Mouse (Mus musculus): ENCODE measurements around the gene Hhat. TPM values are rescaled to one million over a fixed set of nuclear protein-coding genes. Genes with fewer than 3 reads are reported as not detected.

Hhat gene
- polyA plus RNA-seq, 1 experiment, result 12.6 TPM

- H3K4me1 ChIP-seq (ENCODE audit: control insufficient read depth, insufficient read depth, low read length), result no peaks in the 10 kb centered on the region
- TF ChIP-seq CTCF (IDR thresholded peaks at IDR 0.05; ENCODE audit: borderline replicate concordance, insufficient read depth, low read length), result no peak
- no peak for TF ChIP-seq POLR2A (IDR thresholded peaks at IDR 0.05; ENCODE audit: low read depth, low read length)
Observed at GRCm38 (mm10) chr1:192621843-192622242, 149.2 kb downstream of the Hhat start.

DNA sequence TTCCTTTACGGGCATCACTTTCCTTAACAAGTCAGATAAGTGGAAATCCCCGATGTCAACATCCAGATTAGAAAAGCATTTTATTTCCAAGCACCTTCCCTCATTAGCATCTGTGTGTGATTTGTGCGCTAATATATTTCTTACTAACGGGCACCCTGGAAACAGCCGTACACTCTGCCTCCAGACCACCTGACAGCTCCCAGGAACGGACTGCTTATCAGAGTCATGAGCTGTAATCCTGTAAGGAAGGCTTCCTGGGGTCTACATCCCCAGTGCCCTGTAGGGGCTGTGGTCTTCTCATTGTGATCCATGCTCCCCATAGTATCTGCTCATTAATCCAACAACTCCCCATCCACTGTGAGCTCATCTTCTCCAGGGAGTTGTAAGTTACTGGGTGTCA is 157.8 kb downstream of the Hhat start:
- TF ChIP-seq POLR2A (IDR thresholded peaks at IDR 0.05; ENCODE audit: low read depth, low read length), result no peak
- no peak for TF ChIP-seq CTCF (IDR thresholded peaks at IDR 0.05; ENCODE audit: borderline replicate concordance, insufficient read depth, low read length)
- no peaks in the 10 kb centered on the region; the same call in 1 of the 2 replicates for H3K4me1 ChIP-seq (ENCODE audit: control insufficient read depth, insufficient read depth, low read length)
- H3K27ac ChIP-seq (ENCODE audit: insufficient read depth, low read length), result no peak overlapping the region
- H3K4me3 ChIP-seq (ENCODE audit: insufficient read depth, low read length), result no peak overlapping the region

More at GRCm38 (mm10) chr1:192621843-192622242, 149.2 kb downstream of the Hhat start:
- Histone ChIP-seq H3K4me3 (ENCODE audit: insufficient read depth, low read length) (no peak overlapping the region), H3K27ac (ENCODE audit: insufficient read depth, low read length) (no peak overlapping the region)

- Histone ChIP-seq H3K4me1 (ENCODE audit: control insufficient read depth, insufficient read depth, low read length) (no peaks in the 10 kb centered on the region; the same call in 1 of the 2 replicates), H3K27ac (ENCODE audit: insufficient read depth, low read length) (no peak overlapping the region), H3K4me3 (ENCODE audit: insufficient read depth, low read length) (no peak overlapping the region)
- no peak for TF ChIP-seq POLR2A (IDR thresholded peaks at IDR 0.05; ENCODE audit: low read depth, low read length)
- TF ChIP-seq CTCF (IDR thresholded peaks at IDR 0.05; ENCODE audit: borderline replicate concordance, insufficient read depth, low read length), result no peak
Observed at GRCm38 (mm10) chr1:192611996-192612739, 158.9 kb downstream of the Hhat start.

- no peaks in the 10 kb centered on the region; the same call in 1 of the 2 replicates for H3K4me1 ChIP-seq (ENCODE audit: control insufficient read depth, insufficient read depth, low read length)
- no peak overlapping the region for H3K27ac ChIP-seq (ENCODE audit: insufficient read depth, low read length)
- TF ChIP-seq POLR2A (IDR thresholded peaks at IDR 0.05; ENCODE audit: low read depth, low read length) (no peak), CTCF (IDR thresholded peaks at IDR 0.05; ENCODE audit: borderline replicate concordance, insufficient read depth, low read length) (no peak)
- no peak overlapping the region for H3K4me3 ChIP-seq (ENCODE audit: insufficient read depth, low read length)
Observed at GRCm38 (mm10) chr1:192606876-192607275, 164.1 kb downstream of the Hhat start.

DNA sequence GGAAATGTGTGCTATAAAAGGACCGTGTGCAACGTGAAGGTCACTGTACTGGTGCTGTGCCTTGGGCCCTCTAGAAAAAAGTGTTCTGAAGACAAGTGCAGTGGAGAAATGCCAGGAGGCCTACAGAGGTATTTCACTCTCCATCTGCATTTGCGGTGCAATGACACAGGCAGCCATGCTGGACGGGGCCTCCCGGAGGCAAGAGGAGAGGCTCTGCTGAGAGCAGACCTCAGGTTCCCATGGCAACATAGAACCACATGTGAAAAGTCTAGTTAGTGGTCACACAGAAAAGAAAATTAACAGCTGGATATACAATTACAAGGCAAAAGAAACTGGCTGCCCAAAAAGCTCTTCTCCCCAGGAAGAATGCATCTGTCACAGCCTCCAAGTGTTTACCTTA is 166.6 kb downstream of the Hhat start:
- Histone ChIP-seq H3K4me1 (ENCODE audit: control insufficient read depth, insufficient read depth, low read length) (no peaks in the 10 kb centered on the region), H3K27ac (ENCODE audit: insufficient read depth, low read length) (no peak overlapping the region), H3K4me3 (ENCODE audit: insufficient read depth, low read length) (no peak overlapping the region)
- TF ChIP-seq CTCF (IDR thresholded peaks at IDR 0.05; ENCODE audit: borderline replicate concordance, insufficient read depth, low read length), result no peak
- TF ChIP-seq POLR2A (IDR thresholded peaks at IDR 0.05; ENCODE audit: low read depth, low read length), result no peak

DNA sequence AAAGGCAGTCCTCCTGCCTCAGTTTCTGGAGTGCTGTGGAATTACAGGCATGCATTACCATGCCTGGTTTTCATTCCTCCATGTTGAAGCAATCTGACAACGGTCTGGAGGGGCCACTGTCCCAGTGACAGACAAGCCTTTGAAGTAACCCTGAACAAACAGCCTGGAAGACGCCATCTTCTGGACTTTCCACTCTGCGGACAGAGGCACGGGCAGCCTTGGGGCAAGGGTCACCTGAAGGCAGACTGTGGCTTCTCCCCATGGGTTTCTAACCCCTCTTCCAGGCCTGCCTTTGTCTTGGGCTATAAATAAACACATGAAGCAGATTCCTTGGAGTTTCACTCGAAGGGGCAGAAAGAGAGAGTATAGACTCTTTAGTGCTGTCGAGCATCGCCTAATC is 167.5 kb downstream of the Hhat start:
- H3K27ac ChIP-seq (ENCODE audit: insufficient read depth, low read length), result no peak overlapping the region
- no peak for TF ChIP-seq POLR2A (IDR thresholded peaks at IDR 0.05; ENCODE audit: low read depth, low read length)
- H3K4me1 ChIP-seq (ENCODE audit: control insufficient read depth, insufficient read depth, low read length), result no peaks in the 10 kb centered on the region
- H3K4me3 ChIP-seq (ENCODE audit: insufficient read depth, low read length), result no peak overlapping the region

- no peaks in the 10 kb centered on the region for H3K4me1 ChIP-seq (ENCODE audit: control insufficient read depth, insufficient read depth, low read length)
- H3K4me3 ChIP-seq (ENCODE audit: insufficient read depth, low read length), result no peak overlapping the region
- TF ChIP-seq CTCF (IDR thresholded peaks at IDR 0.05; ENCODE audit: borderline replicate concordance, insufficient read depth, low read length) (no peak), POLR2A (IDR thresholded peaks at IDR 0.05; ENCODE audit: low read depth, low read length) (no peak)
- H3K27ac ChIP-seq (ENCODE audit: insufficient read depth, low read length), result no peak overlapping the region
Observed at GRCm38 (mm10) chr1:192601206-192601605, 169.8 kb downstream of the Hhat start.

DNA sequence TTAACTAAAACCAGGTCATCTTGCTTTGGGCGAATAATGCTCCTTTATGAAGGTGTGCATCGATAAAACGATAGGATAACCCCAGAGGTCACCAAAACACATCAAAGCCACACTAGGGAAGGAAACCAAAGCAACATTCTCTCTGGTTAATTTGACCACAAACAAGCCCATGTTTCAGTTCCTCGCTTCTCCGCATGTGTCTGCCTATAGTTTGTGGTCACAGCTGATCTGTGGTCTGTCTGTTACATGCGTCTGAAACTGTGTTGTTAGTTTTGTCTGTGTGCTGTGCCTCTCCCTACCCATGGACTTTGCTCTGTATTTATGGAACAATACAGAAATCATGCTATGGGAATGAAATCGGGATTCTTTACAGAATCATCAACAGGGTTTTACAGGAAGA is 171.3 kb downstream of the Hhat start:
- H3K4me1 ChIP-seq (ENCODE audit: control insufficient read depth, insufficient read depth, low read length), result no peaks in the 10 kb centered on the region
- no peak overlapping the region for H3K27ac ChIP-seq (ENCODE audit: insufficient read depth, low read length)
- TF ChIP-seq CTCF (IDR thresholded peaks at IDR 0.05; ENCODE audit: borderline replicate concordance, insufficient read depth, low read length), result no peak
- TF ChIP-seq POLR2A (IDR thresholded peaks at IDR 0.05; ENCODE audit: low read depth, low read length), result no peak
- no peak overlapping the region for H3K4me3 ChIP-seq (ENCODE audit: insufficient read depth, low read length)

- peak; percentile 43; the same call in 1 of the 2 replicates for TF ChIP-seq CTCF (IDR thresholded peaks at IDR 0.05; ENCODE audit: borderline replicate concordance, insufficient read depth, low read length)
- TF ChIP-seq POLR2A (IDR thresholded peaks at IDR 0.05; ENCODE audit: low read depth, low read length), result no peak
- Histone ChIP-seq H3K4me3 (ENCODE audit: insufficient read depth, low read length) (no peak overlapping the region), H3K4me1 (ENCODE audit: control insufficient read depth, insufficient read depth, low read length) (no peaks in the 10 kb centered on the region), H3K27ac (ENCODE audit: insufficient read depth, low read length) (no peak overlapping the region)
Observed at GRCm38 (mm10) chr1:192598380-192598779, 172.6 kb downstream of the Hhat start.

DNA sequence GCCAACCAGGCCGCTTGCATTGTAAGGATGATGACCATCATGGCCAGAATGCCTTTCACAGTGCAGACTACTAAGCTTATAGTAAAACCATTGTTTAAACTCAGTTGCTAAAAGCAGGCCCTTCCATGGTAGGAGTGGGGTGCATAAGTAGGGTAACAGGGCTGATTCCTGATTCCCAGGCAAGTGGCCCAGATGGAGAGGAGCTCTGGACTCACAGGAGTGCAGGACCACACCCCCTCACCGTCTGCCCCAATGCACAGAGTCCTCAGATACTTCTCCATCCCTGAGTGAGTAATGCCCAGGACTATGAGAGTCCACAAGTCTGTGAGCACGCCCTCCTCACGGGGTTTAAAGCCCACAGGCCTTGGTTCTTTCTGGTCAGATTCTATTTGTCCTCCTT is 175.6 kb downstream of the Hhat start:
- no peak for TF ChIP-seq CTCF (IDR thresholded peaks at IDR 0.05; ENCODE audit: borderline replicate concordance, insufficient read depth, low read length)
- TF ChIP-seq POLR2A (IDR thresholded peaks at IDR 0.05; ENCODE audit: low read depth, low read length), result no peak
- Histone ChIP-seq H3K4me3 (ENCODE audit: insufficient read depth, low read length) (no peak overlapping the region), H3K4me1 (ENCODE audit: control insufficient read depth, insufficient read depth, low read length) (no peaks in the 10 kb centered on the region), H3K27ac (ENCODE audit: insufficient read depth, low read length) (no peak overlapping the region)
